Mouse (Mus musculus): ENCODE measurements around the gene Slmap. TPM values are rescaled to one million over a fixed set of nuclear protein-coding genes. Genes with fewer than 3 reads are reported as not detected.
"Not testable (repeated sequence)": the region's sequence is repeated elsewhere in the genome, so short reads cannot be mapped to it uniquely, and the experiment has no call there.

Gene Slmap
- total and polyA plus RNA-seq, 3 experiments: 32.7 to 283 (median 249) TPM

GRCm38 (mm10) chr14:26528296-26528695 lies 6.4 kb downstream of the Slmap start:
- H3K4me3 ChIP-seq: no peak overlapping the region
- 30% methylated on average over 2 of the region's 2 CpGs for WGBS
- H3K9ac ChIP-seq (ENCODE audit: low read depth, low read length): no peak overlapping the region
- no peak for TF ChIP-seq POLR2A (IDR thresholded peaks at IDR 0.05; ENCODE audit: insufficient read depth, low read depth, low read length)
- TF ChIP-seq EP300 (IDR thresholded peaks at IDR 0.05; ENCODE audit: insufficient read depth, low read depth, low read length): no peak
- TF ChIP-seq CTCF (IDR thresholded peaks at IDR 0.05): no peak
- H3K36me3 ChIP-seq (ENCODE audit: control insufficient read depth, insufficient read depth, low read length): peaks cover 44% of the 10 kb centered on the region
- peaks cover 11% of the 10 kb centered on the region for H3K79me2 ChIP-seq (replicated peaks; ENCODE audit: control insufficient read depth, insufficient read depth, low read length)
- H3K27me3 ChIP-seq (ENCODE audit: control insufficient read depth, insufficient read depth, low read length): no peaks in the 10 kb centered on the region
- intact Hi-C loops (cut with DNase I): no loop called here
- H3K27ac ChIP-seq: no peak overlapping the region
- peaks cover 16% of the 10 kb centered on the region for H3K4me1 ChIP-seq (ENCODE audit: control insufficient read depth, insufficient read depth, low read length)
- DNase-seq: no peak

- 48% methylated on average over 3 of the region's 3 CpGs for WGBS
- Histone ChIP-seq H3K79me2 (replicated peaks; ENCODE audit: control insufficient read depth, insufficient read depth, low read length) (peaks cover 11% of the 10 kb centered on the region), H3K9ac (ENCODE audit: low read depth, low read length) (no peak overlapping the region), H3K27me3 (ENCODE audit: control insufficient read depth, insufficient read depth, low read length) (no peaks in the 10 kb centered on the region), H3K27ac (no peak overlapping the region), H3K36me3 (ENCODE audit: control insufficient read depth, insufficient read depth, low read length) (peaks cover 50% of the 10 kb centered on the region), H3K4me1 (ENCODE audit: control insufficient read depth, insufficient read depth, low read length) (peaks cover 14% of the 10 kb centered on the region), H3K4me3 (no peak overlapping the region)
- intact Hi-C loops (cut with DNase I): no loop called here
- DNase-seq: no peak
- TF ChIP-seq POLR2A (IDR thresholded peaks at IDR 0.05; ENCODE audit: insufficient read depth, low read depth, low read length): no peak
- TF ChIP-seq CTCF (IDR thresholded peaks at IDR 0.05): no peak
- no peak for TF ChIP-seq EP300 (IDR thresholded peaks at IDR 0.05; ENCODE audit: insufficient read depth, low read depth, low read length)
Measured at GRCm38 (mm10) chr14:26525955-26526354, 8.8 kb downstream of the Slmap start.

- 11% methylated on average over 2 of the region's 2 CpGs for WGBS
- 0 out of 2 replicates have a peak overlapping the region, but pooled peaks have one; percentile 25 for H3K9ac ChIP-seq (ENCODE audit: low read depth, low read length)
- no peaks in the 10 kb centered on the region for H3K27me3 ChIP-seq (ENCODE audit: control insufficient read depth, insufficient read depth, low read length)
- TF ChIP-seq POLR2A (IDR thresholded peaks at IDR 0.05; ENCODE audit: insufficient read depth, low read depth, low read length): no peak
- no peak for TF ChIP-seq EP300 (IDR thresholded peaks at IDR 0.05; ENCODE audit: insufficient read depth, low read depth, low read length)
- no peak for TF ChIP-seq CTCF (IDR thresholded peaks at IDR 0.05)
- H3K27ac ChIP-seq: no peak overlapping the region; the same call in 1 of the 2 replicates
- H3K4me1 ChIP-seq (ENCODE audit: control insufficient read depth, insufficient read depth, low read length): peaks cover 5% of the 10 kb centered on the region
- intact Hi-C loops (cut with DNase I): no loop called here
- H3K36me3 ChIP-seq (ENCODE audit: control insufficient read depth, insufficient read depth, low read length): peaks cover 31% of the 10 kb centered on the region
- H3K4me3 ChIP-seq: no peak overlapping the region
- DNase-seq: no peak
- peaks cover 8% of the 10 kb centered on the region for H3K79me2 ChIP-seq (replicated peaks; ENCODE audit: control insufficient read depth, insufficient read depth, low read length)
Measured at GRCm38 (mm10) chr14:26523082-26523481, 11.6 kb downstream of the Slmap start.

- Histone ChIP-seq H3K4me3 (no peak overlapping the region), H3K79me2 (replicated peaks; ENCODE audit: control insufficient read depth, insufficient read depth, low read length) (peaks cover 3% of the 10 kb centered on the region; the same call in 1 of the 2 replicates), H3K36me3 (ENCODE audit: control insufficient read depth, insufficient read depth, low read length) (peaks cover 18% of the 10 kb centered on the region), H3K27ac (no peak overlapping the region), H3K27me3 (ENCODE audit: control insufficient read depth, insufficient read depth, low read length) (no peaks in the 10 kb centered on the region), H3K4me1 (ENCODE audit: control insufficient read depth, insufficient read depth, low read length) (peaks cover 3% of the 10 kb centered on the region), H3K9ac (ENCODE audit: low read depth, low read length) (no peak overlapping the region)
- intact Hi-C loops (cut with DNase I): loop anchor here (2.0 kb wide), 1 partner anchor 17 kb away; no protein-coding TSS in a partner anchor
- no peak for TF ChIP-seq POLR2A (IDR thresholded peaks at IDR 0.05; ENCODE audit: insufficient read depth, low read depth, low read length)
- TF ChIP-seq CTCF (IDR thresholded peaks at IDR 0.05): no peak
- no peak for TF ChIP-seq EP300 (IDR thresholded peaks at IDR 0.05; ENCODE audit: insufficient read depth, low read depth, low read length)
- DNase-seq: no peak
- 67% methylated on average over 4 of the region's 4 CpGs for WGBS
Measured at GRCm38 (mm10) chr14:26519831-26520230, 14.9 kb downstream of the Slmap start.

- no peak for DNase-seq
- TF ChIP-seq POLR2A (IDR thresholded peaks at IDR 0.05; ENCODE audit: insufficient read depth, low read depth, low read length) (no peak), EP300 (IDR thresholded peaks at IDR 0.05; ENCODE audit: insufficient read depth, low read depth, low read length) (no peak), CTCF (IDR thresholded peaks at IDR 0.05) (no peak)
- WGBS: 72% methylated on average over 4 of the region's 4 CpGs
- no peaks in the 10 kb centered on the region for H3K27me3 ChIP-seq (ENCODE audit: control insufficient read depth, insufficient read depth, low read length)
- H3K9ac ChIP-seq (ENCODE audit: low read depth, low read length): no peak overlapping the region
- H3K4me3 ChIP-seq: no peak overlapping the region
- peaks cover 1% of the 10 kb centered on the region; the same call in 1 of the 2 replicates for H3K4me1 ChIP-seq (ENCODE audit: control insufficient read depth, insufficient read depth, low read length)
- peaks cover 12% of the 10 kb centered on the region for H3K36me3 ChIP-seq (ENCODE audit: control insufficient read depth, insufficient read depth, low read length)
- intact Hi-C loops (cut with DNase I): loop anchor here (2.0 kb wide), 1 partner anchor 15 kb away; no protein-coding TSS in a partner anchor
- peaks cover 7% of the 10 kb centered on the region for H3K79me2 ChIP-seq (replicated peaks; ENCODE audit: control insufficient read depth, insufficient read depth, low read length)
- no peak overlapping the region for H3K27ac ChIP-seq
Measured at GRCm38 (mm10) chr14:26517843-26518242, 16.9 kb downstream of the Slmap start.

- H3K4me3 ChIP-seq; H3K27ac ChIP-seq; H3K9ac ChIP-seq (ENCODE audit: low read depth, low read length); H3K27me3 ChIP-seq (ENCODE audit: control insufficient read depth, insufficient read depth, low read length); H3K79me2 ChIP-seq (replicated peaks; ENCODE audit: control insufficient read depth, insufficient read depth, low read length); DNase-seq; H3K36me3 ChIP-seq (ENCODE audit: control insufficient read depth, insufficient read depth, low read length); intact Hi-C loops (cut with DNase I); H3K4me1 ChIP-seq (ENCODE audit: control insufficient read depth, insufficient read depth, low read length): not testable (repeated sequence)
- WGBS: 69% methylated on average over 2 of the region's 2 CpGs
Measured at GRCm38 (mm10) chr14:26516232-26516631, 18.5 kb downstream of the Slmap start.

Data from heart, adult 2 months (tissue).